Mouse (Mus musculus): ENCODE measurements around the gene Gatad2b. TPM values are rescaled to one million over a fixed set of nuclear protein-coding genes. Genes with fewer than 3 reads are reported as not detected.
"Not testable (repeated sequence)": the region's sequence is repeated elsewhere in the genome, so short reads cannot be mapped to it uniquely, and the experiment has no call there.

The Gatad2b gene
- total RNA-seq, 2 experiments from 2014 or later, result 95.2 to 109 TPM

GRCm38 (mm10) chr3:90265932-90266741 is 26.8 kb upstream of the Gatad2b start:
- no peak for DNase-seq

DNA sequence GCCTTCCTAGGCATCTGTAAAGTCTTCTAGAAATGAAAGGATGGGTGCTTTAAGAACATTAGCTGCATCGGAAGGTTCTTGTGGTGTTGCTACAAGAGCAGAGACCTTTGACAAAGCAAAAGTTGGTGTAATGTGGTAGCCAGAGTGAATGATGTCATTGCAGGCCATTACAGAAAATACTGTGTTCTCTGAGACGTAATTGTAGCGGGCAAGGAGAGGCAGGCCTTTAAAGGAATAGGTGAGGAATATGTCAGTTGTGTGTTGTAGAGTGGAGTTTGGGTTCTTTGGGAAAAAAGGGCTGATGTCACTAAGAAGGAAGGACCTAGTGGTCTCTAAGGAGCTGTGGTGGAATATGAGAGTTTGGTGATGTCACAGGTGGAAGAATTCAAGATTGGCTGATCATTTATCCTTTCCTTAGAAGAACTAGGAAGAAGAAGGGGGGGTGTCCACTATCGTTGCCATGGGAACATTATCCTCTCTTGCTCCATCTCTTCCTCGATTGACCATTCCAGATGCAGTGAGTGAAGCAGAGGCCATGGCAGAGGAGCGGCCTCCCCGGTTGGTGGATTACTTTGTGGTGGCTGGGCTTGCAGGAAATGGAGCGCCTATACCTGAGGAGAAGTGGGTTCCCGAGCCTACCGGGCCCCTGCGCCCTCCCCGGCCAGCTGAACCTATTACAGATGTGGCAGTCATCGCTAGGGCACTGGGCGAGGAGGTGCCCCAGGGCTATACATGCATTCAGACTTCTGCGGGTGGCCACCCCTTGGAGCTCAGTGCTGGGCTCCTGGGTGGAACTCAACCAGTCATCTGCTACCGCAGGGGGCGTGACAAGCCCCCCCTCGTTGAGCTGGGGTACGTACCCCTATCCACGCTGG is 25.8 kb upstream of the Gatad2b start:
- no peak for DNase-seq

DNA sequence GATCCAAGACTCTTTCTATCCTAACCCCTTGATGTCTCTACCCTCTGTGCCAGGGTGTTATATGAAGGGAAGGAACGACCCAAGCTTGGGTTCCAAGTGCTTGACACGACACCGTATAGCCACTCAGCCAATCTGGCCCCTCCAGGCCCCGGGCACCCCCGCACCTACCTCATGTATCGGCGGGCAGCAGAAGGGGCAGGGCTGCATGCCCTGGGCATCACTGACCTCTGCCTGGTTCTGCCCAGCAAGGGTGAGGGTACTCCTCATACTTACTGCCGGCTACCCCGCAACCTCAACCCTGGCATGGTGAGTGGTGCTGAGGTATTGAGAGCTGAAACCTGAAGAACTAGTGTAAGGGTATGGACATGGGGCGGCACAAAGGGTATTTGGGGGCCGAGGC is 24.8 kb upstream of the Gatad2b start:
- no peak for DNase-seq

GRCm38 (mm10) chr3:90268971-90269370 is 24.0 kb upstream of the Gatad2b start:
- DNase-seq, result no peak

GRCm38 (mm10) chr3:90270784-90271183 is 22.2 kb upstream of the Gatad2b start:
- DNase-seq, result no peak

- DNase-seq, result no peak
Observed at GRCm38 (mm10) chr3:90272170-90272569, 20.8 kb upstream of the Gatad2b start.

DNA sequence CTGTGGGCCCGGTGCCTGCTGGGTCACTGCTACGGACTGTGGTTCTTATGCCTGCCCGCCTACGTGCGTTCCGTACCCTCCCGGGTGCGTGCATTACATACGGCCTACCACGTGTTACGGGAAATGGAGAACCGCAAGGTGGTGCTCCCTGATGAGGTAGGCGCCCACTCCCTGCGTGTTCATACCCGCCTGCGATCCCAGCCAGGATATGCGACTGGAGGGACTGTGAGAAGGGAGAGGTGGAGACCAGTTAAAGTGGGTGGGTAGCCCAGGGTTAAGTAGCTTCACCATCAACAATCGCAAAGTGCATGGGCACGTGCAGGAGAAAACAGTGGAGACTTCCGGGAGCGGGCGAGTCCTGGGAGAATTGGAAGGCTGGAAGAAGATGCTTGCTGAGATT is 19.1 kb upstream of the Gatad2b start:
- DNase-seq, result no peak

- no peak for DNase-seq
Observed at GRCm38 (mm10) chr3:90275286-90275685, 17.7 kb upstream of the Gatad2b start.

DNA sequence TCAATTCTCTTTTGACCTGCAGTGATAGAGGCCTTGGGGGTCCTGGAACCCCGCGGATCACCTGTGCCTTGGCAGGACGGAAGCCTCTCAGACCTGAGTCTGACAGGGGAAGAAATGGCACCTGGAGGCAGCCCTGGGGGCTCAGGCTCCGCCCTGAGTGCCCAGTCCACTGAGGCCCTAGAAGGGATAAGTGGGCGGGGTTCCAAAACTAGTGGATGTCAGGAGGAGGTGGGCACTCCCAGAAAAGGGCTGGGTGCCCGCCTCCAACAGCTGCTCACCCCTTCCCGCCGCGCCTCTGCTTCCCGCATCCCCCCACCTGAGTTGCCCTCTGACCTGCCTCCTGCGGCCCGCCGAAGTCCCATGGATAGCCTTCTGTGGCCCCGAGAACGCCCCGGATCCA is 16.1 kb upstream of the Gatad2b start:
- no peak for DNase-seq

GRCm38 (mm10) chr3:90277793-90278192 is 15.2 kb upstream of the Gatad2b start:
- no peak for DNase-seq

GRCm38 (mm10) chr3:90278211-90278610 is 14.8 kb upstream of the Gatad2b start:
- DNase-seq, result no peak

GRCm38 (mm10) chr3:90279216-90279615 is 13.8 kb upstream of the Gatad2b start:
- DNase-seq, result no peak

- DNase-seq, result no peak
Observed at GRCm38 (mm10) chr3:90279743-90280142, 13.2 kb upstream of the Gatad2b start.

- DNase-seq, result no peak
Observed at GRCm38 (mm10) chr3:90280708-90281107, 12.3 kb upstream of the Gatad2b start.

DNA sequence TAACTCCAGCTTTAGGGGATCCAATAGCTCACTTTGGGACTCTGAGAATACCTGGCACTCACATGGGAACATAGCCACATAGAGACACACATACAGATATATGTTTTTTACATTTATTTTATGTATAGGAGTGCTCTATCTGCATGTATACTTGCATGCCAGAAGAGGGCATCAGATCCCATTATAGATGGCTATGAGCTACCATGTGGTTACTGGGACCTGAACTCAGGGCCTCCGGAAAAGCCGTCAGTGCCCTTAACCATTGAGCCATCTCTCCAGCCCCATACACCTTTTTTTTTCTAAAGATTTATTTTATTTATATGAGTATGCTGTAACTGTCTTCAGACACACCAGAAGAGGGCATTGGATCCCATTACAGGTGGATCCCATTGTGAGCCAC is 8.8 kb upstream of the Gatad2b start:
- DNase-seq, result no peak

DNA sequence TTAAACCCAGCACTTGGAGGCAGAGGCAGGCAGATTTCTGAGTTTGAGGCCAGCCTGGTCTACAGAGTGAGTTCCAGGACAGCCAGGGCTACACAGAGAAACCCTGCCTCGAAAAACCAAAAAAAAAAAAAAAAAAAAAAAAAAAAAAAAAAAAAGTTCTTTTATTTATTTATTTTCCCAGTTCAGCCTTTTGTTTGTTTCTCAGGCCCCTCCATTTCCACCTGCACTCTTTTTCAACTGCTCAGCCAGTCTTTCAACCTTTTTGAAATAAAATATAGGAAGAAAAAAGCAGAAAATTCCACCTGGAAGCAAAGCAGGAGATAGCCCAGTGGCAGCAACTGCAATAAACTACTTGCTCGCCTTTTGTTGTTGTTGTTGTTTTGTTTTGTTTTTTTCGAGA is 3.6 kb upstream of the Gatad2b start:
- not testable (repeated sequence) for DNase-seq

DNA sequence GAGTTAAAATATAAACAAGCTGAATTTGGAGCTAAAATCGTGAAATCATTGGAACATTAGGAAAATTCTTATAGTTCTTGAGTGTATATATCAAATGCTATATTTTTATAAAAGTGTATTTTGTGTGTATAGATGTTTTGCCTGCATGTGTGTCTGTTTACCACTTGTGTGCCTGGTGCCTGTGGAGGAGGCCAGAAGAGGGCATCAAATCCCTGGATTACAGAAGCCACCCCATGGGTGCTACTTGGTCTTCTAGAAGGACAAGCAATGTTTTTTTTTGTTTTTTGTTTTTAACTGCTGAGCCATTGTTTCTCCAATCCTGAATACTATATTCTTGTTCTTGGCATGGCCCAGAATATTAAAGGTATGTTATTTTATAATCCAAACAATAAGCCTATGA is 2.4 kb upstream of the Gatad2b start:
- DNase-seq, result no peak

DNA sequence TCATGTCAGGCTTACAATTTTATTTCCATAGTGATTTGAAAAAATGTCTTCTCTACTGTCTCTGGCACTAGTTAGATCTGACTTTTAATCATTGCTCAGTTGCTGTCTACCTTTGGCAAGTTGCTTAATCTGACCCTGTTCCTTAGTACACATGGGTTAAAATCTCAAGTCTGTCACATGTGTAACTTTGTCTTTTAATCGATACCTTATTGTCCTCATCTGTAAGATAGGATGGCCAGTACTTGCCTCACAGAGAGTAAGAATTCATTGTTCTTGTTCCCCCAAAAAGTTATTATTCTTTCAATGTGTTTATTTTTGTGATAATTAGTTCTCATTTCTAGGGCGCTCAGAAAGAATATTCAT is 1.0 kb upstream of the Gatad2b start:
- DNase-seq, result no peak

GRCm38 (mm10) chr3:90293352-90294063 is 530 bp downstream of the Gatad2b start:
- DNase-seq, result peak in 1 of 2 experiments; percentile 34

GRCm38 (mm10) chr3:90294064-90294440 is 1.1 kb downstream of the Gatad2b start:
- DNase-seq, result no peak

- DNase-seq, result no peak
Observed at GRCm38 (mm10) chr3:90294651-90295050, 1.7 kb downstream of the Gatad2b start.

DNA sequence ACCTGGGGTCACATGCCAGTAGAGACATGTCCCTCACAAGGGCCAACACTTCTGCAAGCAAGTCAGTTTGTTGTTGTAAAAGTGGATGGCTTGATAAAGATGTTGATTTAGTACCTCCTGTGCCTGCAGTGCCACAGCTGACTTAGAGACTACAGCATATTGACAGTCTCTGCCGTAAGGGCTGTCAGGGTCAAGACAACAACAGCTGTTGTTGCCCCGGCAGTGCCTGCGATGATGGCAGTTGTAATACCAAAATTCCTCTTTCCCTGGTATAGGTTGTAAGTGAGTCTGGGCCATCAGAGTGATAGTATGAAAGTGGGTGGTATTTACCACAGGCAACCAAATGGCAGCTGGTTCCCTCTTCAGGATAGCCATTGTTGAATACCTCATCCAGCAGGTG is 12.8 kb downstream of the Gatad2b start:
- DNase-seq, result no peak

DNA sequence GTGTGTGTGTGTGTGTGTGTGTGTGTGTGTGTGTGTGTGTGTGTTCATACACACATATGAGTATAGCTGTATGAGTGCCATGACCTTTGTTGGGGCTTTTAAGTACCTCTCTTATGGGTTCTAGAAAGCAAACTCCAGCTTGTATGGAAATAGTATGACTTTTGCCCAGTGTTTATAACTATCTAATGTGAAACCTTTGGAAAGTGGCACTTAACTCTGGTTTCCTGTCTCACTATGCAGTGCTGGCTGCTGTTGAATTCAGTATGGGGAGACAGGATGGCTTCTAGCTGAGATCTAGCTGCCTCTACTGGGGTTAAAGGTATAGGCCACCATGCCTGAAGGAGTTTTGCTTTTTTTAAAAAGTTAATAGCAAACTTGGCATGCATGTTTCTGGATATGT is 16.6 kb downstream of the Gatad2b start:
- no peak for DNase-seq

Data from layer of hippocampus, postnatal 36 days (tissue).